Mouse (Mus musculus) intestine, postnatal 0 days (tissue): ENCODE results near the gene Olfr689. TPM values are rescaled to one million over a fixed set of nuclear protein-coding genes. Genes with fewer than 3 reads are reported as not detected.
"Not testable (repeated sequence)": the region's sequence is repeated elsewhere in the genome, so short reads cannot be mapped to it uniquely, and the experiment has no call there.

ENCODE experiments used
- ATAC-seq: fragments of 200-750 bp; cut with Nextera tagmentation; 2 replicates; pipeline ENCODE4 v1.8.0; 2017; ENCODE audit warnings: mild to moderate bottlenecking, moderate TSS enrichment, moderate library complexity
- H3K27ac ChIP-seq: fragments of 300-500 bp; sonication (generic); 2 replicates; pipeline ENCODE4 v1.5.1; 2014; ENCODE audit warnings: mild to moderate bottlenecking, low read depth, low read length, moderate library complexity
- H3K27me3 ChIP-seq: fragments of 300-500 bp; sonication (generic); replicated peaks from 2 replicates; pipeline ENCODE4 v1.6.1; 2014; ENCODE audit warnings: low read length, mixed read lengths; ENCODE audit not compliant: control insufficient read depth, insufficient read depth
- H3K36me3 ChIP-seq: fragments of 300-500 bp; sonication (generic); 2 replicates; pipeline ENCODE4 v1.6.1; 2014; ENCODE audit warnings: mild to moderate bottlenecking, moderate library complexity; ENCODE audit not compliant: control insufficient read depth, insufficient read depth
- H3K4me1 ChIP-seq: fragments of 300-500 bp; sonication (generic); replicated peaks from 2 replicates; pipeline ENCODE4 v1.6.1; 2014; ENCODE audit warnings: antibody characterized with exemption, low read length, mixed read lengths; ENCODE audit not compliant: control insufficient read depth, insufficient read depth
- H3K4me2 ChIP-seq: fragments of 300-500 bp; sonication (generic); replicated peaks from 2 replicates; pipeline ENCODE4 v1.6.1; 2014; ENCODE audit warnings: low read depth, mild to moderate bottlenecking, moderate library complexity
- H3K4me3 ChIP-seq: fragments of 300-500 bp; sonication (generic); 2 replicates; pipeline ENCODE4 v1.5.1; 2014; ENCODE audit warnings: low read depth, low read length
- H3K9ac ChIP-seq: fragments of 300-500 bp; sonication (generic); 2 replicates; pipeline ENCODE4 v1.6.1; 2014; ENCODE audit warnings: mild to moderate bottlenecking, low read depth, low read length
- H3K9me3 ChIP-seq: fragments of 300-500 bp; sonication (generic); 2 replicates; pipeline ENCODE4 v1.6.1; 2016; ENCODE audit warnings: mixed run types; ENCODE audit not compliant: control insufficient read depth
- CTCF ChIP-seq: sonication (generic); IDR thresholded peaks from 2 replicates; pipeline ENCODE4 v1.5.1; 2016; ENCODE audit warnings: low read depth, mild to moderate bottlenecking, control low read depth, antibody characterized with exemption, moderate library complexity
- WGBS: fragments of 180-500 bp; shearing (Covaris S2); extraction: QIAGEN DNeasy Blood & Tissue Kit; methylation state at CpG from one replicate; pipeline ENCODE4 v1.1.7; 2014; 5-methylcytosine and 5-hydroxymethylcytosine counted together
- polyA plus RNA-seq: library from polyadenylated mRNA; unstranded; fragments of >200 nt; fragmentation: Nextera tagmentation; extraction: Ambion mirVana; gene quantifications from 2 replicates; pipeline ENCODE4 v1.2.1, GENCODE M21; 2015

Gene Olfr689
- polyA plus RNA-seq, 1 experiment from 2014 or later: not detected

DNA sequence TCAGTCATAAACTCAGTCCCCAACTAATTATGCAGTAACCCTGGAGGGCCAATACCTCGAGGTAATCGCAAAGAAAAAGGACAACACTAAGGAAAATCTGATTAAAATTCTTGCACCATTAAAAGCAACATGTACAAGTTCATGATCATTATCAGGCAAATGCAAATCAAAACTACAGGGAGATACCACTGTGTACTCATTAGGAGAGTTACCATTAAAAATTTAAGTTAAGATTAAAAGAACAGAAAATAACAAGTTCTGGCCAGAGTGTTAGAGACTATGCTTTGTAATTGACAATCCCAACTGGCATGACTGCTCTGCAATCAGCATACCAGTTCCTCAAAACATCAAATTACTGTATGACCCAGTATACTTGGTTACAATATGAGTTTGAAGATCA is 31.8 kb downstream of the Olfr689 start:
- no peak for ATAC-seq
- 76% methylated on average over 2 of the region's 2 CpGs for WGBS

DNA sequence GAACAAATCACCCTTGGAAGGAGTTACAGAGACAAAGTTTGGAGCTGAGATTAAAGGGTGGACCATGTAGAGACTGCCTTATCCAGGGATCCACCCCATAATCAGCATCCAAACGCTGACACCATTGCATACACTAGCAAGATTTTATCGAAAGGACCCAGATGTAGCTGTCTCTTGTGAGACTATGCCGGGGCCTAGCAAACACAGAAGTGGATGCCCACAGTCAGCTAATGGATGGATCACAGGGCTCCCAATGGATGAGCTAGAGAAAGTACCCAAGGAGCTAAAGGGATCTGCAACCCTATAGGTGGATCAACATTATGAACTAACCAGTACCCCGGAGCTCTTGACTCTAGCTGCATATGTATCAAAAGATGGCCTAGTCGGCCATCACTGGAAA is 45.1 kb downstream of the Olfr689 start:
- no CpG with 5 or more reads among the region's 5 CpGs for WGBS
- not testable (repeated sequence) for H3K4me2 ChIP-seq, H3K9me3 ChIP-seq, ATAC-seq, H3K4me1 ChIP-seq, H3K27ac ChIP-seq, H3K9ac ChIP-seq, H3K36me3 ChIP-seq, H3K27me3 ChIP-seq, H3K4me3 ChIP-seq

More for the DNA sequence above, 31.8 kb downstream of the Olfr689 start:
- Histone ChIP-seq H3K27ac (no peak overlapping the region), H3K9ac (no peak overlapping the region), H3K4me1 (no peaks in the 10 kb centered on the region), H3K4me3 (no peak overlapping the region), H3K9me3 (no peaks in the 10 kb centered on the region), H3K27me3 (no peaks in the 10 kb centered on the region), H3K4me2 (no peak overlapping the region), H3K36me3 (no peaks in the 10 kb centered on the region)
- no peak for TF ChIP-seq CTCF

DNA sequence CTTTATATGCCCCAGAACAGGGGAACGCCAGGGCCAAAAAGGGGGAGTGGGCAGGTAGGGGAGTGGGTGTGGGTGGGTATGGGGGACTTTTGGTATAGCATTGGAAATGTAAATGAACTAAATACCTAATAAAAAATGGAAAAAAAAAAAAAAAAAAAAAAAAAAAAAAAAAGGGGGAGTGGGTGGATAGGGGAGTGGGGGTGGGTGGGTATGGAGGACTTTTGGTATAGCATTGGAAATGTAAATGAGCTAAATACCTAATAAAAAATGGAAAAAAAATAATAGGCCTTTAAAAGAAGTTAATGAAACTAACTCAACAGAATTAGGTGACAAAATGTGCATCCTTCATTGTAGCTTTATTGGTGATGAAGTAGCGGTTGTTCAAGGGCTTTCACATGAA is 45.5 kb downstream of the Olfr689 start:
- H3K36me3 ChIP-seq, ATAC-seq, H3K27ac ChIP-seq, H3K4me2 ChIP-seq, H3K4me1 ChIP-seq, H3K9me3 ChIP-seq, H3K9ac ChIP-seq, H3K4me3 ChIP-seq, H3K27me3 ChIP-seq: not testable (repeated sequence)
- WGBS: 94% methylated on average over 1 of the region's 2 CpGs

DNA sequence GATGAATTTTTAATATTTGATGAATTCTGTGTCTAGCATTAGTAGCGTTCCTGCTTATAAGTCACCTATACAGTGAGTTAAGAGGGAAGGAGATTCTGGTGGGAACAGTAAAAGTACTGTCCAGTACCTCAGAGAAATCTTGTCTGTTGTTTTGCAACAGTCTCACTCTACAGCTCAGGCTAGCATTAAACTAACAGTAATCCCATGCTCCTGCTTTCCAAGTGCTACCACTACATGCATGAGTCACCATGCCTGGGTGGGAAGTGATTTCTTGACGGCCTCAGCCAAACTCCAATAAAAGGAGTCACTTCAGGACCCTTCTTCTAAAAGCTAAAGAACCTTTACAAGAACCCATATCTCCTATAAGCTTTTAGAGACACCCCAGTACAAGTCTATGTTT is 50.7 kb downstream of the Olfr689 start:
- no peak overlapping the region for H3K4me3 ChIP-seq
- ATAC-seq: no peak
- 79% methylated on average over 2 of the region's 2 CpGs for WGBS
- TF ChIP-seq CTCF: no peak
- no peaks in the 10 kb centered on the region for H3K27me3 ChIP-seq
- no peaks in the 10 kb centered on the region for H3K4me1 ChIP-seq
- H3K36me3 ChIP-seq: no peaks in the 10 kb centered on the region
- no peak overlapping the region for H3K27ac ChIP-seq
- H3K4me2 ChIP-seq: no peak overlapping the region
- no peak overlapping the region for H3K9ac ChIP-seq
- H3K9me3 ChIP-seq: no peaks in the 10 kb centered on the region

DNA sequence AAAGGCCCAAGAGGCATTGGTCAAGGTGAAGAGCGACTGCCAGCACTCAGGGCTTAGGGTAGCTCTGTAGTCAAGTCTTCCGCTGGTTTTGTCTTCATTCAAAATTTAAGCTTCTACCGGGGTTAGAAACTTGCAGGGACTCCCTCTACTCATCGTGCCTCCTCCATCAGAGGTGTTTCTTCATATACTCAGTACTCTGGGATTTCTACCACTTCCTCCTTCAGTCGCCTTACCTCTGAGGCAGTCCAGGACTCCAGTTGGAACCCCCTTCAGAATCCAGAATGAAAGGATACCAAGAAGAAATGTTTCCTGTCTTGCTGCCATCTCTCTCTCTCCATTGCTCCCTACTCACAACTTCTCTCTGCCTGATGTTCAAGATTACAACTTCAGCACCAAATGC is 56.3 kb downstream of the Olfr689 start:
- Histone ChIP-seq H3K27me3 (no peaks in the 10 kb centered on the region), H3K36me3 (no peaks in the 10 kb centered on the region), H3K9ac (no peak overlapping the region), H3K9me3 (no peaks in the 10 kb centered on the region), H3K27ac (no peak overlapping the region), H3K4me3 (no peak overlapping the region), H3K4me2 (no peak overlapping the region), H3K4me1 (no peaks in the 10 kb centered on the region)
- 83% methylated on average over 5 of the region's 5 CpGs for WGBS
- TF ChIP-seq CTCF: no peak
- no peak for ATAC-seq

DNA sequence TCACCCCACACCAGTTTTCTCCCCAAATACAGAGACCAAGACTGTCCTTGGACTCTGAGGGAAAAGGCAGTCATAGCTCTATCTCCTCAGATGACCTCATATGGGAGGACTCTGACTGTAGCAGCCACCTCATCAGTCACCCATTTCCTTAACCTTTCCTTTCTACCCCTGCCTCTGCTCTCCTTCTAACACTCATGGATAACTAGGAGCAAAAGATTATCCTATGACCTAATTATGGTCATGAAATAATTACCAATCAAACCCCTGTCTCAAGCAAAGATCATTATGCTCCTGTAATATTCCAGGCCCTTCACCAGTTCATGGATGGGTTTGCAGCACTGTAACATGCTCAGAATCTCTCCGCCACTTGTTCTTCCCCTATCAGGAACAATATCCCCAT is 57.0 kb downstream of the Olfr689 start, which contains the start of gene Olfr692:
Gene Olfr692, plus strand, starts transcription at position 301 of the 400 bp plus-strand sequence.
- Histone ChIP-seq H3K4me3 (no peak within 1 kb of the TSS), H3K27me3 (no peaks in the 10 kb centered on the region), H3K27ac (no peak within 1 kb of the TSS), H3K9me3 (no peaks in the 10 kb centered on the region), H3K9ac (no peak within 1 kb of the TSS), H3K36me3 (no peaks in the 10 kb centered on the region), H3K4me2 (no peak within 1 kb of the TSS), H3K4me1 (no peaks in the 10 kb centered on the region)
- no peak for ATAC-seq
- no peak for TF ChIP-seq CTCF
- WGBS: 89% methylated on average over 1 of the region's 1 CpGs

DNA sequence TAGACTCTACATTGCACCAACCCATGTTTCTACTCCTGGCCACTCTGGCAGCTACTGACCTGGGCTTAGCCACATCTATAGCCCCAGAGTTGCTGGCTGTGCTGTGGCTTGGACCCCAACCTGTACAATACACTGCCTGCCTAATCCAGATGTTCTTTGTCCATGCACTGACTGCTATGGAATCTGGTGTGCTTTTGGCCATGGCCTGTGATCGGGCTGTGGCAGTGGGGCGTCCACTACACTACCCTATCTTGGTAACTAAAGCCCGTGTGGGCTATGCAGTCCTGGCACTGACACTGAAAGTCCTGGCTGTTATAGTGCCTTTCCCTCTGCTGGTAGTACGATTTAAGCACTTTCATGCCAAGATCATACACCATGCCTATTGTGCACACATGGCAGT is 57.6 kb downstream of the Olfr689 start:
- Histone ChIP-seq H3K36me3 (no peaks in the 10 kb centered on the region), H3K4me3 (no peak overlapping the region), H3K27me3 (no peaks in the 10 kb centered on the region), H3K9me3 (no peaks in the 10 kb centered on the region), H3K9ac (no peak overlapping the region), H3K27ac (no peak overlapping the region), H3K4me1 (no peaks in the 10 kb centered on the region), H3K4me2 (no peak overlapping the region)
- no peak for ATAC-seq
- WGBS: 94% methylated on average over 4 of the region's 4 CpGs
- no peak for TF ChIP-seq CTCF

Other genes with a start within 250 kb of the Olfr689 start
- gene Olfr678, start 246.7 kb upstream of the Olfr689 start, polyA plus RNA-seq: not detected in 2 replicates
- gene Olfr679, start 230.0 kb upstream of the Olfr689 start, polyA plus RNA-seq: not detected in 2 replicates
- not detected in 2 replicates for gene Olfr680-ps1, start 218.3 kb upstream of the Olfr689 start, polyA plus RNA-seq
- not detected in 2 replicates for gene Olfr681, start 194.3 kb upstream of the Olfr689 start, polyA plus RNA-seq
- not detected in 2 replicates for gene Olfr683, start 164.2 kb upstream of the Olfr689 start, polyA plus RNA-seq
- gene Olfr684, start 147.5 kb upstream of the Olfr689 start, polyA plus RNA-seq: not detected in 2 replicates
- not detected in 2 replicates for gene Olfr685, start 125.2 kb upstream of the Olfr689 start, polyA plus RNA-seq
- not detected in 2 replicates for gene Olfr686, start 103.7 kb upstream of the Olfr689 start, polyA plus RNA-seq
- gene Olfr688, start 23.1 kb upstream of the Olfr689 start, polyA plus RNA-seq: not detected in 2 replicates
- gene Olfr690, start 22.9 kb downstream of the Olfr689 start, polyA plus RNA-seq: not detected in 2 replicates
- gene Olfr691, start 31.1 kb downstream of the Olfr689 start, polyA plus RNA-seq: not detected in 2 replicates
- not detected in 2 replicates for gene Olfr692, start 57.1 kb downstream of the Olfr689 start, polyA plus RNA-seq
- not detected in 2 replicates for gene Gm5901, start 63.9 kb downstream of the Olfr689 start, polyA plus RNA-seq
- 30.5 and 36.9 TPM in 2 replicates for gene Fam160a2, start 88.9 kb downstream of the Olfr689 start, polyA plus RNA-seq
- gene Cnga4, start 93.4 kb downstream of the Olfr689 start, polyA plus RNA-seq: not detected in 2 replicates
- gene Cckbr, start 114.6 kb downstream of the Olfr689 start, polyA plus RNA-seq: 0.09 and 0.17 TPM in 2 replicates
- 79.9 and 80.1 TPM in 2 replicates for gene Cavin3, start 171.1 kb downstream of the Olfr689 start, polyA plus RNA-seq
- 22.4 and 25.4 TPM in 2 replicates for gene Smpd1, start 243.2 kb downstream of the Olfr689 start, polyA plus RNA-seq